Mouse (Mus musculus): Measurements from ENCODE around the gene Mtor.

GRCm38 (mm10) chr4:148490502-148490901 is 42.1 kb downstream of the Mtor start:
- TF ChIP-seq CTCF (IDR thresholded peaks at IDR 0.05; ENCODE audit: low read depth) (no peak), EP300 (IDR thresholded peaks at IDR 0.05; ENCODE audit: low read depth) (no peak)
